ENCODE assay signal across 21 mouse cellular contexts in the genomic region with DNA sequence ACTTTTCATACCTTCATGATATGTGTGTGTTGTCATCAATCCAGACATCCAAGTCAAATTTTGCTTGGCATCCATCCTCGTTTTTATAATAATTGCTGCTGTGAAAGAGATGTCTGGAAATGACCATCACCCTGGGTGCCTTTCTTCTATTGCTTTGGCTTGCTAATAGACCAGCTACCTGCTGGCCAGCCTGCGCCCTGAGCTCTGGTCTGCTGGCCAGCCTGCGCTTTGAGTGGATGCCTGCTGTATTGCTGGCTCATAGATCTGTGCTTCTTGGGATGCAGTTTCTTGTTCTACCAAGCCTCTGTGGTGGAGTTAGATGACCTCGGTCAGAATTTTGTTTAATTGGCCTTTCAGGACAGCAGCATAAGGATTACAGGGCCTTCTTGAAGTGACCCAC.
"Had no signal": no experiment of that assay in that cellular context is flagged by ENCODE, and none has a peak within 500 bp of the region (broad histone marks: within the 10 kb centered on the region; RNA-seq: fewer than 3 reads in every experiment).

No protein-coding gene starts in this region.

- H3K9ac ChIP-seq: limb, embryonic 13.5 days; liver, embryonic 12.5 days; liver, embryonic 15.5 days; lung, embryonic 15.5 days; midbrain, embryonic 12.5 days; midbrain, embryonic 15.5 days; neural tube, embryonic 13.5 days; stomach, embryonic 15.5 days had no signal

- H3K4me2 ChIP-seq: limb, embryonic 13.5 days; liver, embryonic 12.5 days; liver, embryonic 15.5 days; lung, embryonic 15.5 days; midbrain, embryonic 12.5 days; midbrain, embryonic 15.5 days; neural tube, embryonic 13.5 days; stomach, embryonic 15.5 days had no signal

- DNase-seq: kidney, adult 8-10 months; kidney, postnatal 14 days; kidney, postnatal 4 days; layer of hippocampus, adult 9-11 months; liver; lung, adult 18-20 months; lung, postnatal 10 days; lung, postnatal 36 days; retina, postnatal 1 day; right cerebral cortex, postnatal 25 days; spleen, adult 18-20 months; thymus, postnatal 36 days had no signal

- H3K27ac ChIP-seq: limb, embryonic 10.5 days; limb, embryonic 13.5 days; liver, embryonic 12.5 days; liver, embryonic 15.5 days; lung, embryonic 15.5 days; midbrain, embryonic 12.5 days; midbrain, embryonic 15.5 days; neural tube, embryonic 13.5 days; stomach, embryonic 15.5 days had no signal

- ATAC-seq: liver, embryonic 12.5 days; midbrain, embryonic 15.5 days had no signal

- H3K27me3 ChIP-seq: limb, embryonic 13.5 days; liver, embryonic 12.5 days; liver, embryonic 15.5 days; lung, embryonic 15.5 days; midbrain, embryonic 12.5 days; midbrain, embryonic 15.5 days; neural tube, embryonic 13.5 days; stomach, embryonic 15.5 days had no signal

- H3K9me3 ChIP-seq: limb, embryonic 10.5 days; limb, embryonic 13.5 days; liver, embryonic 12.5 days; liver, embryonic 15.5 days; lung, embryonic 15.5 days; midbrain, embryonic 12.5 days; midbrain, embryonic 15.5 days; neural tube, embryonic 13.5 days; stomach, embryonic 15.5 days had no signal

- H3K4me1 ChIP-seq: limb, embryonic 10.5 days; limb, embryonic 13.5 days; liver, embryonic 12.5 days; liver, embryonic 15.5 days; lung, embryonic 15.5 days; midbrain, embryonic 12.5 days; midbrain, embryonic 15.5 days; neural tube, embryonic 13.5 days; stomach, embryonic 15.5 days had no signal

- H3K4me3 ChIP-seq: limb, embryonic 10.5 days; limb, embryonic 13.5 days; liver, embryonic 12.5 days; liver, embryonic 15.5 days; lung, embryonic 15.5 days; midbrain, embryonic 12.5 days; midbrain, embryonic 15.5 days; neural tube, embryonic 13.5 days; stomach, embryonic 15.5 days had no signal

- H3K36me3 ChIP-seq: limb, embryonic 10.5 days; limb, embryonic 13.5 days; liver, embryonic 12.5 days; liver, embryonic 15.5 days; lung, embryonic 15.5 days; midbrain, embryonic 12.5 days; midbrain, embryonic 15.5 days; neural tube, embryonic 13.5 days; stomach, embryonic 15.5 days had no signal
